In the genomic region with DNA sequence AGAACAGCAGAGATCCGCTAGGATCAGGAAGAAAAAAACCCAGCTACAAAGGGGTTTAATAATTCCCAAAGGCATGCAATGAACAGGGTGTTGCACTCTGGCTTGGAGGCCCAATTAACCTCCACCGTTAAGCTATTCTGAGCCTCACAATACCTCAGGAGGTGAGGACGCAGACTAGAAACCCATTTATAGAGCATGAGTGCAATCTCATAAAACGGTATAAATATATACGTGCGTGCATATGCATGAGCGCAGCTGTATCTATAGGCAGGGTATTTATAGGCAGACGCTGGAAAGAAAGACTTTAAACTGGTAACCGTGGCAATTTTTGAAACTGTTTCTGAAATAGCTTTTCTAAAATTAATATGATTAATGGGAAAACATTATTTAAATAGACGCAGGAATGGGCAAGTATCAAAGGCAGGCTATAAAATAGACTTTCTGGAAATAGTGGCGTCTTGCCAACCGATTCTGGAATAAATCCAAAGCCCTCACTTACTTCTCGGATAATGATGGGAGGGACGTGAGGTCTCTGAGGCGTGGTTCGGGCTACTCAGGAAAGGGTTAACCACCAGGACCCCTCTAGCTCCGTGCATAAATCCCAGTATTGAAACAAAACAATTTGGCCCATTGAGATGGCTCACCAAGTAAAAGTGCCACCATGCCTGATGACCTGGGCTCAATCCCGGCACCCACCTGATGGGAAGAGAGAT, we compare ENCODE assay signal across 17 mouse cellular contexts. TPM values are rescaled to one million over a fixed set of nuclear protein-coding genes. Genes with fewer than 3 reads are reported as not detected.
DNase-seq lines count a peak whose midpoint lies in the region; ATAC-seq and TF ChIP-seq lines count a peak whose summit lies in the region.
"Had no signal": no experiment of that assay in that cellular context is flagged by ENCODE, and none has a peak within 500 bp of the region (broad histone marks: within the 10 kb centered on the region; RNA-seq: fewer than 3 reads in every experiment).

No protein-coding gene starts in this region.

- H3K4me3 ChIP-seq in hindbrain, embryonic 13.5 days, result no peak overlapping the region
- no peak overlapping the region for H3K4me3 ChIP-seq in hindbrain, embryonic 11.5 days (ENCODE audit: low read depth, low read length)
- no peak overlapping the region for H3K4me3 ChIP-seq in lung, embryonic 16.5 days (ENCODE audit: low read length)
- H3K4me3 ChIP-seq in lung, postnatal 0 days (ENCODE audit: low read depth, low read length), result no peak overlapping the region
- no peak overlapping the region for H3K4me3 ChIP-seq in forebrain, embryonic 14.5 days (ENCODE audit: low read depth, low read length)
- H3K4me3 ChIP-seq: embryonic facial prominence, embryonic 15.5 days; heart, embryonic 15.5 days; liver, embryonic 13.5 days; stomach, embryonic 15.5 days had no signal

- 52% methylated on average over 18 of the region's 18 CpGs for WGBS in hindbrain, embryonic 13.5 days
- WGBS in hindbrain, embryonic 11.5 days, result 82% methylated on average over 18 of the region's 18 CpGs
- 38% methylated on average over 18 of the region's 18 CpGs for WGBS in lung, embryonic 16.5 days
- WGBS in lung, postnatal 0 days, result 42% methylated on average over 18 of the region's 18 CpGs
- WGBS in forebrain, embryonic 14.5 days, result 15% methylated on average over 18 of the region's 18 CpGs

- H3K4me2 ChIP-seq in hindbrain, embryonic 13.5 days, result no peak overlapping the region
- no peak overlapping the region for H3K4me2 ChIP-seq in hindbrain, embryonic 11.5 days (replicated peaks; ENCODE audit: low read depth, low read length)
- peak overlapping the region; percentile 4; the same call in 1 of the 2 replicates for H3K4me2 ChIP-seq in lung, embryonic 16.5 days (ENCODE audit: low read depth, low read length)
- H3K4me2 ChIP-seq in lung, postnatal 0 days (replicated peaks; ENCODE audit: low read depth, low read length), result no peak overlapping the region
- peak overlapping the region; percentile 4; the same call in 1 of the 2 replicates for H3K4me2 ChIP-seq in forebrain, embryonic 14.5 days (ENCODE audit: low read length)
- H3K4me2 ChIP-seq: embryonic facial prominence, embryonic 15.5 days; heart, embryonic 15.5 days; liver, embryonic 13.5 days; stomach, embryonic 15.5 days had no signal

- no peak for TF ChIP-seq CTCF in lung, postnatal 0 days (IDR thresholded peaks at IDR 0.05)

- H3K9ac ChIP-seq in hindbrain, embryonic 13.5 days, result no peak overlapping the region
- H3K9ac ChIP-seq in hindbrain, embryonic 11.5 days (ENCODE audit: low read depth, low read length), result no peak overlapping the region
- H3K9ac ChIP-seq in lung, embryonic 16.5 days (ENCODE audit: low read length), result no peak overlapping the region
- no peak overlapping the region for H3K9ac ChIP-seq in lung, postnatal 0 days (replicated peaks; ENCODE audit: low read depth)
- no peak overlapping the region for H3K9ac ChIP-seq in forebrain, embryonic 14.5 days (ENCODE audit: low read length)
- H3K9ac ChIP-seq: embryonic facial prominence, embryonic 15.5 days; heart, embryonic 15.5 days; liver, embryonic 13.5 days; stomach, embryonic 15.5 days had no signal

- no peaks in the 10 kb centered on the region for H3K36me3 ChIP-seq in hindbrain, embryonic 13.5 days
- H3K36me3 ChIP-seq in hindbrain, embryonic 11.5 days (ENCODE audit: control insufficient read depth, insufficient read depth, low read length), result no peaks in the 10 kb centered on the region
- no peaks in the 10 kb centered on the region for H3K36me3 ChIP-seq in lung, embryonic 16.5 days (ENCODE audit: control insufficient read depth, insufficient read depth, low read length)
- H3K36me3 ChIP-seq in lung, postnatal 0 days (ENCODE audit: insufficient read depth, low read length), result no peaks in the 10 kb centered on the region
- H3K36me3 ChIP-seq in forebrain, embryonic 14.5 days (ENCODE audit: control insufficient read depth, insufficient read depth, low read length), result no peaks in the 10 kb centered on the region
- H3K36me3 ChIP-seq: embryonic facial prominence, embryonic 15.5 days; heart, embryonic 15.5 days; liver, embryonic 13.5 days; stomach, embryonic 15.5 days had no signal

- TF ChIP-seq EP300 in lung, postnatal 0 days (IDR thresholded peaks at IDR 0.05), result no peak

- H3K4me1 ChIP-seq in hindbrain, embryonic 13.5 days (replicated peaks), result peaks cover 28% of the 10 kb centered on the region
- no peaks in the 10 kb centered on the region for H3K4me1 ChIP-seq in hindbrain, embryonic 11.5 days (replicated peaks; ENCODE audit: control insufficient read depth, insufficient read depth, low read length)
- peaks cover 13% of the 10 kb centered on the region for H3K4me1 ChIP-seq in lung, embryonic 16.5 days (replicated peaks; ENCODE audit: control insufficient read depth, insufficient read depth, low read length)
- no peaks in the 10 kb centered on the region for H3K4me1 ChIP-seq in lung, postnatal 0 days (ENCODE audit: insufficient read depth, low read depth, low read length)
- peaks cover 11% of the 10 kb centered on the region for H3K4me1 ChIP-seq in forebrain, embryonic 14.5 days (ENCODE audit: control insufficient read depth, insufficient read depth, low read length)
- H3K4me1 ChIP-seq: liver, embryonic 13.5 days had no signal

- H3K27me3 ChIP-seq in hindbrain, embryonic 13.5 days, result no peaks in the 10 kb centered on the region
- no peaks in the 10 kb centered on the region for H3K27me3 ChIP-seq in hindbrain, embryonic 11.5 days (ENCODE audit: control insufficient read depth, insufficient read depth, low read length)
- H3K27me3 ChIP-seq in lung, embryonic 16.5 days (ENCODE audit: control insufficient read depth, insufficient read depth, low read depth, low read length), result no peaks in the 10 kb centered on the region
- H3K27me3 ChIP-seq in lung, postnatal 0 days (replicated peaks; ENCODE audit: insufficient read depth, low read length), result no peaks in the 10 kb centered on the region
- H3K27me3 ChIP-seq in forebrain, embryonic 14.5 days (replicated peaks; ENCODE audit: control insufficient read depth, insufficient read depth, low read length), result no peaks in the 10 kb centered on the region
- H3K27me3 ChIP-seq: embryonic facial prominence, embryonic 15.5 days; heart, embryonic 15.5 days; liver, embryonic 13.5 days; stomach, embryonic 15.5 days had no signal

- DNase-seq in hindbrain, embryonic 11.5 days (ENCODE audit: low spot score), result no peak
- DNase-seq in lung, postnatal 0 days (ENCODE audit: low spot score), result no peak
- peak; percentile 62 for DNase-seq in forebrain, embryonic 14.5 days (ENCODE audit: low spot score)
- DNase-seq in kidney, postnatal 4 days, result peak; percentile 56 to 62
- no peak for DNase-seq in heart, postnatal 10 days
- DNase-seq in spleen, postnatal 4 days (ENCODE audit: low spot score in 2 of 2), result no peak
- DNase-seq: liver, embryonic 13.5 days; thymus, postnatal 14 days had no signal

- intact Hi-C loops in heart, postnatal 10 days (cut with DNase I), result no loop called here

- H3K9me3 ChIP-seq in hindbrain, embryonic 13.5 days, result no peaks in the 10 kb centered on the region; the same call in 1 of the 2 replicates
- no peaks in the 10 kb centered on the region for H3K9me3 ChIP-seq in hindbrain, embryonic 11.5 days (ENCODE audit: control insufficient read depth, low read length)
- no peaks in the 10 kb centered on the region for H3K9me3 ChIP-seq in lung, embryonic 16.5 days (ENCODE audit: control insufficient read depth, low read length)
- no peaks in the 10 kb centered on the region for H3K9me3 ChIP-seq in lung, postnatal 0 days (ENCODE audit: low read length)
- no peaks in the 10 kb centered on the region for H3K9me3 ChIP-seq in forebrain, embryonic 14.5 days (replicated peaks; ENCODE audit: control insufficient read depth, low read length)
- H3K9me3 ChIP-seq: embryonic facial prominence, embryonic 15.5 days; heart, embryonic 15.5 days; liver, embryonic 13.5 days; stomach, embryonic 15.5 days had no signal

- no peak for ATAC-seq in hindbrain, embryonic 13.5 days (ENCODE audit: low FRiP score)
- ATAC-seq in hindbrain, embryonic 11.5 days (ENCODE audit: low FRiP score), result no peak
- peak; percentile 65 for ATAC-seq in lung, embryonic 16.5 days (ENCODE audit: low read depth)
- ATAC-seq in lung, postnatal 0 days, result no peak
- peak; percentile 20; the same call in 1 of the 2 replicates for ATAC-seq in forebrain, embryonic 14.5 days

- H3K27ac ChIP-seq in hindbrain, embryonic 13.5 days, result 0 out of 2 replicates have a peak overlapping the region, but pooled peaks have one; percentile 15
- H3K27ac ChIP-seq in hindbrain, embryonic 11.5 days (ENCODE audit: low read depth, low read length), result no peak overlapping the region
- H3K27ac ChIP-seq in lung, embryonic 16.5 days (ENCODE audit: low read length), result no peak overlapping the region
- H3K27ac ChIP-seq in lung, postnatal 0 days (ENCODE audit: low read length), result no peak overlapping the region
- H3K27ac ChIP-seq in forebrain, embryonic 14.5 days (ENCODE audit: low read depth, low read length), result no peak overlapping the region; the same call in 1 of the 2 replicates
- H3K27ac ChIP-seq: embryonic facial prominence, embryonic 15.5 days; heart, embryonic 15.5 days; liver, embryonic 13.5 days; stomach, embryonic 15.5 days had no signal

RNA-seq across cellular contexts. Expression of a gene that starts 37.2 kb away (rescaled TPM):
- 38.4 and 38.5 TPM in 2 replicates for polyA plus RNA-seq in hindbrain, embryonic 13.5 days (2015; fragmentation: Nextera tagmentation; extraction: Ambion mirVana)
- 37.6 and 50.0 TPM in 2 replicates for polyA plus RNA-seq in hindbrain, embryonic 11.5 days (2014; fragmentation: Nextera tagmentation; extraction: Ambion mirVana)
- 33.7 and 35.1 TPM in 2 replicates for polyA plus RNA-seq in lung, embryonic 16.5 days (2015; fragmentation: Nextera tagmentation; extraction: Ambion mirVana)
- polyA plus RNA-seq in lung, postnatal 0 days (2015; fragmentation: Nextera tagmentation; extraction: Ambion mirVana), result 17.7 and 20.8 TPM in 2 replicates
- polyA plus RNA-seq in forebrain, embryonic 14.5 days (2014; fragmentation: Nextera tagmentation; extraction: Ambion mirVana), result 24.6 and 30.0 TPM in 2 replicates
- total RNA-seq in heart, postnatal 10 days (2021), result 10 to 100 TPM; 43.3 to 51.8 TPM

RNA-seq across cellular contexts. Expression of a gene that starts 55.7 kb away (rescaled TPM):
- polyA plus RNA-seq in hindbrain, embryonic 13.5 days (2015; fragmentation: Nextera tagmentation; extraction: Ambion mirVana), result not detected in 2 replicates
- not detected in 2 replicates for polyA plus RNA-seq in hindbrain, embryonic 11.5 days (2014; fragmentation: Nextera tagmentation; extraction: Ambion mirVana)
- not detected in 2 replicates for polyA plus RNA-seq in lung, embryonic 16.5 days (2015; fragmentation: Nextera tagmentation; extraction: Ambion mirVana)
- polyA plus RNA-seq in lung, postnatal 0 days (2015; fragmentation: Nextera tagmentation; extraction: Ambion mirVana), result not detected in 2 replicates
- not detected in 2 replicates for polyA plus RNA-seq in forebrain, embryonic 14.5 days (2014; fragmentation: Nextera tagmentation; extraction: Ambion mirVana)
- total RNA-seq in heart, postnatal 10 days (2021), result not detected
- total RNA-seq: adrenal gland, postnatal 14 days; granulocyte monocyte progenitor cell, adult 5-6 weeks; megakaryocyte progenitor cell, adult 5-6 weeks; MEL had no signal
- polyA plus RNA-seq: embryonic facial prominence, embryonic 15.5 days; heart, embryonic 15.5 days; liver, embryonic 13.5 days; stomach, embryonic 15.5 days had no signal

Comparison
In these comparisons a context has a peak if more than half of its experiments do, and no peak if none do; other contexts are left out.
1. ATAC-seq: peak in lung, embryonic 16.5 days (single experiment) and forebrain, embryonic 14.5 days (single experiment); none in hindbrain, embryonic 13.5 days (single experiment), hindbrain, embryonic 11.5 days (single experiment) and lung, postnatal 0 days (single experiment).
2. H3K4me2 ChIP-seq: peak in lung, embryonic 16.5 days (single experiment) and forebrain, embryonic 14.5 days (single experiment); none in hindbrain, embryonic 13.5 days (single experiment), hindbrain, embryonic 11.5 days (single experiment) and lung, postnatal 0 days (single experiment).
3. DNase-seq: peak in forebrain, embryonic 14.5 days (single experiment) and kidney, postnatal 4 days (2 of 2); none in hindbrain, embryonic 11.5 days (single experiment), lung, postnatal 0 days (single experiment), heart, postnatal 10 days (0 of 2) and spleen, postnatal 4 days (0 of 2).